Mouse (Mus musculus): ENCODE measurements around the gene Elf2. TPM values are rescaled to one million over a fixed set of nuclear protein-coding genes. Genes with fewer than 3 reads are reported as not detected.

Gene Elf2
- polyA plus RNA-seq, 1 experiment: 106 TPM

- no peak for DNase-seq
- no peaks in the 10 kb centered on the region for H3K27me3 ChIP-seq (ENCODE audit: control insufficient read depth, insufficient read depth, low read length)
- TF ChIP-seq CTCF (IDR thresholded peaks at IDR 0.05; ENCODE audit: borderline replicate concordance, control insufficient read depth, extremely low read depth, insufficient read depth, low read length, poor library complexity): no peak
- TF ChIP-seq POLR2A (IDR thresholded peaks at IDR 0.05; ENCODE audit: control insufficient read depth, extremely low read depth, insufficient read depth, low read length, poor library complexity): no peak
- H3K27ac ChIP-seq (ENCODE audit: control insufficient read depth, insufficient read depth, low read length): no peak overlapping the region
- WGBS: 4% methylated on average over 39 of the region's 39 CpGs
- H3K4me3 ChIP-seq (ENCODE audit: control insufficient read depth, insufficient read depth, low read length): peak overlapping the region; percentile 65
- H3K36me3 ChIP-seq (ENCODE audit: control insufficient read depth, insufficient read depth, low read length): no peaks in the 10 kb centered on the region
- H3K4me1 ChIP-seq (replicated peaks; ENCODE audit: control insufficient read depth, insufficient read depth, low read length): peaks cover 26% of the 10 kb centered on the region
These were observed 115.2 kb downstream of the Elf2 start for GRCm38 (mm10) chr3:51225226-51225750.

GRCm38 (mm10) chr3:51224363-51225225 is 115.9 kb downstream of the Elf2 start, which contains the start of gene Noct:
Gene Noct (plus strand): TSS chr3:51224447.
- H3K27me3 ChIP-seq (ENCODE audit: control insufficient read depth, insufficient read depth, low read length): no peaks in the 10 kb centered on the region
- peak within 1 kb of the TSS; percentile 65 for H3K4me3 ChIP-seq (ENCODE audit: control insufficient read depth, insufficient read depth, low read length)
- WGBS: under 1% methylated on average over 92 of the region's 100 CpGs
- DNase-seq: peak; percentile 81
- TF ChIP-seq CTCF (IDR thresholded peaks at IDR 0.05; ENCODE audit: borderline replicate concordance, control insufficient read depth, extremely low read depth, insufficient read depth, low read length, poor library complexity) (no peak), POLR2A (IDR thresholded peaks at IDR 0.05; ENCODE audit: control insufficient read depth, extremely low read depth, insufficient read depth, low read length, poor library complexity) (peak; percentile 76; the same call in 1 of the 2 replicates)
- no peaks in the 10 kb centered on the region for H3K36me3 ChIP-seq (ENCODE audit: control insufficient read depth, insufficient read depth, low read length)
- H3K4me1 ChIP-seq (replicated peaks; ENCODE audit: control insufficient read depth, insufficient read depth, low read length): peaks cover 26% of the 10 kb centered on the region
- H3K27ac ChIP-seq (ENCODE audit: control insufficient read depth, insufficient read depth, low read length): 0 out of 2 replicates have a peak within 1 kb of the TSS, but pooled peaks have one; percentile 25

GRCm38 (mm10) chr3:51223556-51223955 is 116.9 kb downstream of the Elf2 start:
- peaks cover 22% of the 10 kb centered on the region for H3K4me1 ChIP-seq (replicated peaks; ENCODE audit: control insufficient read depth, insufficient read depth, low read length)
- WGBS: 82% methylated on average over 5 of the region's 5 CpGs
- H3K4me3 ChIP-seq (ENCODE audit: control insufficient read depth, insufficient read depth, low read length): no peak overlapping the region
- no peak for TF ChIP-seq POLR2A (IDR thresholded peaks at IDR 0.05; ENCODE audit: control insufficient read depth, extremely low read depth, insufficient read depth, low read length, poor library complexity)
- TF ChIP-seq CTCF (IDR thresholded peaks at IDR 0.05; ENCODE audit: borderline replicate concordance, control insufficient read depth, extremely low read depth, insufficient read depth, low read length, poor library complexity): no peak
- DNase-seq: no peak
- H3K36me3 ChIP-seq (ENCODE audit: control insufficient read depth, insufficient read depth, low read length): no peaks in the 10 kb centered on the region
- H3K27ac ChIP-seq (ENCODE audit: control insufficient read depth, insufficient read depth, low read length): no peak overlapping the region
- no peaks in the 10 kb centered on the region for H3K27me3 ChIP-seq (ENCODE audit: control insufficient read depth, insufficient read depth, low read length)

- 86% methylated on average over 10 of the region's 10 CpGs for WGBS
- DNase-seq: no peak
These were observed 117.5 kb downstream of the Elf2 start for GRCm38 (mm10) chr3:51222834-51223460.

GRCm38 (mm10) chr3:51222302-51222701 is 118.2 kb downstream of the Elf2 start:
- TF ChIP-seq CTCF (IDR thresholded peaks at IDR 0.05; ENCODE audit: borderline replicate concordance, control insufficient read depth, extremely low read depth, insufficient read depth, low read length, poor library complexity): no peak
- no peak for TF ChIP-seq POLR2A (IDR thresholded peaks at IDR 0.05; ENCODE audit: control insufficient read depth, extremely low read depth, insufficient read depth, low read length, poor library complexity)
- Histone ChIP-seq H3K27ac (ENCODE audit: control insufficient read depth, insufficient read depth, low read length) (no peak overlapping the region), H3K36me3 (ENCODE audit: control insufficient read depth, insufficient read depth, low read length) (no peaks in the 10 kb centered on the region), H3K4me1 (replicated peaks; ENCODE audit: control insufficient read depth, insufficient read depth, low read length) (peaks cover 13% of the 10 kb centered on the region), H3K4me3 (ENCODE audit: control insufficient read depth, insufficient read depth, low read length) (no peak overlapping the region), H3K27me3 (ENCODE audit: control insufficient read depth, insufficient read depth, low read length) (no peaks in the 10 kb centered on the region)
- DNase-seq: no peak
- WGBS: 97% methylated on average over 6 of the region's 6 CpGs

More at GRCm38 (mm10) chr3:51222834-51223460, 117.5 kb downstream of the Elf2 start:
- H3K4me1 ChIP-seq (replicated peaks; ENCODE audit: control insufficient read depth, insufficient read depth, low read length): peaks cover 17% of the 10 kb centered on the region
- TF ChIP-seq CTCF (IDR thresholded peaks at IDR 0.05; ENCODE audit: borderline replicate concordance, control insufficient read depth, extremely low read depth, insufficient read depth, low read length, poor library complexity) (no peak), POLR2A (IDR thresholded peaks at IDR 0.05; ENCODE audit: control insufficient read depth, extremely low read depth, insufficient read depth, low read length, poor library complexity) (no peak)
- no peak overlapping the region for H3K4me3 ChIP-seq (ENCODE audit: control insufficient read depth, insufficient read depth, low read length)
- H3K36me3 ChIP-seq (ENCODE audit: control insufficient read depth, insufficient read depth, low read length): no peaks in the 10 kb centered on the region
- H3K27me3 ChIP-seq (ENCODE audit: control insufficient read depth, insufficient read depth, low read length): no peaks in the 10 kb centered on the region
- H3K27ac ChIP-seq (ENCODE audit: control insufficient read depth, insufficient read depth, low read length): no peak overlapping the region

GRCm38 (mm10) chr3:51221847-51222246 is 118.6 kb downstream of the Elf2 start:
- peaks cover 11% of the 10 kb centered on the region for H3K4me1 ChIP-seq (replicated peaks; ENCODE audit: control insufficient read depth, insufficient read depth, low read length)
- no peak overlapping the region for H3K27ac ChIP-seq (ENCODE audit: control insufficient read depth, insufficient read depth, low read length)
- TF ChIP-seq CTCF (IDR thresholded peaks at IDR 0.05; ENCODE audit: borderline replicate concordance, control insufficient read depth, extremely low read depth, insufficient read depth, low read length, poor library complexity) (no peak), POLR2A (IDR thresholded peaks at IDR 0.05; ENCODE audit: control insufficient read depth, extremely low read depth, insufficient read depth, low read length, poor library complexity) (no peak)
- DNase-seq: no peak
- 91% methylated on average over 8 of the region's 8 CpGs for WGBS
- H3K4me3 ChIP-seq (ENCODE audit: control insufficient read depth, insufficient read depth, low read length): no peak overlapping the region
- H3K27me3 ChIP-seq (ENCODE audit: control insufficient read depth, insufficient read depth, low read length): no peaks in the 10 kb centered on the region
- no peaks in the 10 kb centered on the region for H3K36me3 ChIP-seq (ENCODE audit: control insufficient read depth, insufficient read depth, low read length)

All from thymus, adult 2 months (tissue).